Mouse (Mus musculus): ENCODE measurements around the gene Clec16a. TPM values are rescaled to one million over a fixed set of nuclear protein-coding genes. Genes with fewer than 3 reads are reported as not detected.

The Clec16a gene
- polyA plus RNA-seq, 1 experiment from 2014 or later, result 12.8 TPM

- no peaks in the 10 kb centered on the region for H3K4me1 ChIP-seq (replicated peaks)
- no peaks in the 10 kb centered on the region for H3K36me3 ChIP-seq
- 39% methylated on average over 5 of the region's 5 CpGs for WGBS (ENCODE audit: insufficient replicate concordance)
- no peak overlapping the region for H3K4me3 ChIP-seq (replicated peaks)
- no peak overlapping the region for H3K9ac ChIP-seq
- H3K27me3 ChIP-seq, result no peaks in the 10 kb centered on the region
- DNase-seq (no peak), ATAC-seq (ENCODE audit: low read depth) (no peak)
- H3K9me3 ChIP-seq (replicated peaks), result no peaks in the 10 kb centered on the region
- no peak overlapping the region for H3K27ac ChIP-seq
- no peak overlapping the region for H3K4me2 ChIP-seq
Observed at GRCm38 (mm10) chr16:10518030-10518429, 27.1 kb upstream of the Clec16a start.

- Histone ChIP-seq H3K36me3 (no peaks in the 10 kb centered on the region), H3K9me3 (replicated peaks) (no peaks in the 10 kb centered on the region), H3K27ac (no peak overlapping the region), H3K4me2 (no peak overlapping the region), H3K27me3 (no peaks in the 10 kb centered on the region), H3K9ac (no peak overlapping the region), H3K4me3 (replicated peaks) (no peak overlapping the region), H3K4me1 (replicated peaks) (peaks cover 7% of the 10 kb centered on the region)
- 33% methylated on average over 2 of the region's 2 CpGs for WGBS (ENCODE audit: insufficient replicate concordance)
- ATAC-seq (ENCODE audit: low read depth), result no peak
- peak; percentile 40 for DNase-seq
Observed at GRCm38 (mm10) chr16:10520908-10521614, 24.1 kb upstream of the Clec16a start.

GRCm38 (mm10) chr16:10522811-10523210 is 22.3 kb upstream of the Clec16a start:
- H3K27ac ChIP-seq, result no peak overlapping the region
- no peak overlapping the region for H3K4me3 ChIP-seq (replicated peaks)
- DNase-seq, result peak; percentile 27
- no peak for ATAC-seq (ENCODE audit: low read depth)
- H3K27me3 ChIP-seq, result no peaks in the 10 kb centered on the region
- WGBS (ENCODE audit: insufficient replicate concordance), result 67% methylated on average over 1 of the region's 1 CpGs
- H3K4me2 ChIP-seq, result no peak overlapping the region
- H3K9me3 ChIP-seq (replicated peaks), result no peaks in the 10 kb centered on the region
- no peaks in the 10 kb centered on the region for H3K36me3 ChIP-seq
- no peak overlapping the region for H3K9ac ChIP-seq
- peaks cover 7% of the 10 kb centered on the region for H3K4me1 ChIP-seq (replicated peaks)

GRCm38 (mm10) chr16:10523650-10524049 is 21.5 kb upstream of the Clec16a start:
- no peak overlapping the region for H3K27ac ChIP-seq
- H3K4me3 ChIP-seq (replicated peaks), result no peak overlapping the region
- H3K36me3 ChIP-seq, result no peaks in the 10 kb centered on the region
- WGBS (ENCODE audit: insufficient replicate concordance), result 79% methylated on average over 8 of the region's 8 CpGs
- no peaks in the 10 kb centered on the region for H3K9me3 ChIP-seq (replicated peaks)
- peaks cover 7% of the 10 kb centered on the region for H3K4me1 ChIP-seq (replicated peaks)
- ATAC-seq (ENCODE audit: low read depth) (no peak), DNase-seq (no peak)
- H3K9ac ChIP-seq, result no peak overlapping the region
- H3K4me2 ChIP-seq, result no peak overlapping the region
- no peaks in the 10 kb centered on the region for H3K27me3 ChIP-seq

GRCm38 (mm10) chr16:10524866-10525609 is 20.1 kb upstream of the Clec16a start:
- no peak overlapping the region for H3K4me2 ChIP-seq
- WGBS (ENCODE audit: insufficient replicate concordance), result 18% methylated on average over 4 of the region's 4 CpGs
- DNase-seq, result no peak
- H3K9me3 ChIP-seq (replicated peaks), result no peaks in the 10 kb centered on the region
- peaks cover 7% of the 10 kb centered on the region for H3K4me1 ChIP-seq (replicated peaks)
- no peaks in the 10 kb centered on the region for H3K36me3 ChIP-seq
- no peak overlapping the region for H3K27ac ChIP-seq
- no peak overlapping the region for H3K4me3 ChIP-seq (replicated peaks)
- ATAC-seq (ENCODE audit: low read depth), result peak; percentile 29; the same call in 1 of the 2 replicates
- H3K9ac ChIP-seq, result no peak overlapping the region
- H3K27me3 ChIP-seq, result no peaks in the 10 kb centered on the region

GRCm38 (mm10) chr16:10525610-10525980 is 19.5 kb upstream of the Clec16a start:
- no peak overlapping the region for H3K27ac ChIP-seq
- H3K36me3 ChIP-seq, result no peaks in the 10 kb centered on the region
- H3K4me2 ChIP-seq, result no peak overlapping the region
- no peak for DNase-seq
- 31% methylated on average over 2 of the region's 2 CpGs for WGBS (ENCODE audit: insufficient replicate concordance)
- no peaks in the 10 kb centered on the region for H3K27me3 ChIP-seq
- no peak overlapping the region for H3K9ac ChIP-seq
- peaks cover 7% of the 10 kb centered on the region for H3K4me1 ChIP-seq (replicated peaks)
- H3K9me3 ChIP-seq (replicated peaks), result no peaks in the 10 kb centered on the region
- no peak overlapping the region for H3K4me3 ChIP-seq (replicated peaks)
- ATAC-seq (ENCODE audit: low read depth), result peak; percentile 46

- no peak overlapping the region for H3K4me3 ChIP-seq (replicated peaks)
- no peaks in the 10 kb centered on the region for H3K27me3 ChIP-seq
- H3K4me1 ChIP-seq (replicated peaks), result peaks cover 7% of the 10 kb centered on the region
- ATAC-seq (ENCODE audit: low read depth) (no peak), DNase-seq (no peak)
- H3K36me3 ChIP-seq, result no peaks in the 10 kb centered on the region
- WGBS (ENCODE audit: insufficient replicate concordance), result 79% methylated on average over 6 of the region's 6 CpGs
- H3K9me3 ChIP-seq (replicated peaks), result no peaks in the 10 kb centered on the region
- no peak overlapping the region for H3K4me2 ChIP-seq
- no peak overlapping the region for H3K9ac ChIP-seq
- H3K27ac ChIP-seq, result no peak overlapping the region
Observed at GRCm38 (mm10) chr16:10527046-10527644, 18.0 kb upstream of the Clec16a start.

- Histone ChIP-seq H3K4me2 (no peak overlapping the region), H3K9ac (no peak overlapping the region), H3K27me3 (no peaks in the 10 kb centered on the region), H3K4me1 (replicated peaks) (peaks cover 7% of the 10 kb centered on the region), H3K27ac (no peak overlapping the region), H3K36me3 (no peaks in the 10 kb centered on the region), H3K4me3 (replicated peaks) (no peak overlapping the region), H3K9me3 (replicated peaks) (no peaks in the 10 kb centered on the region)
- 66% methylated on average over 3 of the region's 3 CpGs for WGBS (ENCODE audit: insufficient replicate concordance)
- DNase-seq, result no peak
- no peak for ATAC-seq (ENCODE audit: low read depth)
Observed at GRCm38 (mm10) chr16:10528382-10528781, 16.8 kb upstream of the Clec16a start.

GRCm38 (mm10) chr16:10530179-10530578 is 15.0 kb upstream of the Clec16a start:
- no peak overlapping the region for H3K4me3 ChIP-seq (replicated peaks)
- no peaks in the 10 kb centered on the region for H3K36me3 ChIP-seq
- no peak for ATAC-seq (ENCODE audit: low read depth)
- H3K4me1 ChIP-seq (replicated peaks), result peaks cover 3% of the 10 kb centered on the region
- 80% methylated on average over 4 of the region's 4 CpGs for WGBS (ENCODE audit: insufficient replicate concordance)
- no peaks in the 10 kb centered on the region for H3K27me3 ChIP-seq
- no peak overlapping the region for H3K4me2 ChIP-seq
- no peak overlapping the region for H3K27ac ChIP-seq
- H3K9me3 ChIP-seq (replicated peaks), result no peaks in the 10 kb centered on the region
- no peak overlapping the region for H3K9ac ChIP-seq
- DNase-seq, result no peak

GRCm38 (mm10) chr16:10533781-10534180 is 11.4 kb upstream of the Clec16a start:
- no peak for DNase-seq
- H3K36me3 ChIP-seq, result no peaks in the 10 kb centered on the region
- no peaks in the 10 kb centered on the region for H3K9me3 ChIP-seq (replicated peaks)
- no peak for ATAC-seq (ENCODE audit: low read depth)
- no peak overlapping the region for H3K4me3 ChIP-seq (replicated peaks)
- H3K9ac ChIP-seq, result no peak overlapping the region
- no peak overlapping the region for H3K4me2 ChIP-seq
- no peak overlapping the region for H3K27ac ChIP-seq
- WGBS (ENCODE audit: insufficient replicate concordance), result 63% methylated on average over 4 of the region's 4 CpGs
- H3K27me3 ChIP-seq, result no peaks in the 10 kb centered on the region
- no peaks in the 10 kb centered on the region for H3K4me1 ChIP-seq (replicated peaks)

- Histone ChIP-seq H3K27me3 (no peaks in the 10 kb centered on the region), H3K4me2 (no peak overlapping the region), H3K4me3 (replicated peaks) (no peak overlapping the region), H3K9ac (no peak overlapping the region), H3K4me1 (replicated peaks) (0 out of 2 replicates have a peak, but pooled peaks cover 2% of the 10 kb centered on the region), H3K27ac (no peak overlapping the region), H3K36me3 (no peaks in the 10 kb centered on the region), H3K9me3 (replicated peaks) (no peaks in the 10 kb centered on the region)
- ATAC-seq (ENCODE audit: low read depth) (no peak), DNase-seq (no peak)
- 72% methylated on average over 7 of the region's 7 CpGs for WGBS (ENCODE audit: insufficient replicate concordance)
Observed at GRCm38 (mm10) chr16:10534567-10534966, 10.6 kb upstream of the Clec16a start.

Data from liver, embryonic 13.5 days (tissue).